Mouse (Mus musculus): ENCODE data around the gene Igfbp7.

DNA sequence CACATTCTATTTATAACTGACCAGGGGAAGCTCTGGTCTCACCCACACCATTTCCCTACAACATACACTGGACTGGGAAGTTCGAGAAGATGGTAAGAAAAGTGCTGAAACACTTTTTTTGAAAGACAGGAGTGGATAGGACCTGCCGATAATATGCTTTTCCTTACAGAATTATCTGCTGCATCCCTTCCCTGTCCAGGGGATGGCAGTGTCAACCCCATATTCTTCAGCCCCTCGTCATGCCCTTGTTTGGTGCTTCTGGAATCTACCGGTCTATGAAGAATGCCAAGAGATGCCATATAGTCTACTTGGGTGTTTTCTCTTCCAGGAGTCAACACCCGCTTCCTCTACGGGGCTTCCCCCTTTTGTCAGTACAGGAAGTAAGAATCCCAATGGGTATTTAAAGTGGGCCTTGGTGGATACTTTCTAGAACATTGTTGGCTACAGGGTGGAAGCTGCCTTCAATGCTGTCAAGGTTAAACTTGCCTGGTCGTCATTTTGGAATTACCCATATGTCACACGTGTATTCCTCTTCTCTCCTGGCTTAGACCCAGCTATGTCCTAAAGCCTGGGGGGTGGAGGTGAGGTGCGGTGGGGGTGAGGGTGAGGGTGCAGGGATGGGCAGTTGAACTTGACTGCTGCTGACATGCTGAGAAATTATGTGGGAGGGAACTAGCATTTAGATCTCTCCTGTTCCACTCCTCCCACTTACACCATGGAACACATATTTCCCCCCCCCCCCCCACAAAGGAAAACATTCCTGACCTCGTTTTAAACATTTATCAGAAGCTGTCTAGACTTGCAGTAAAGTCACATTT lies 21.0 kb downstream of the Igfbp7 start:
- TF ChIP-seq POLR2A (IDR thresholded peaks at IDR 0.05; ENCODE audit: insufficient read depth, low read length) (no peak), CTCF (IDR thresholded peaks at IDR 0.05; ENCODE audit: low read depth, low read length) (no peak), EP300 (IDR thresholded peaks at IDR 0.05; ENCODE audit: insufficient read depth, low read depth, low read length) (no peak)

All from ES-Bruce4 (cell line).